ENCODE assay signal across 18 mouse cellular contexts in genomic region chr6:120790717-120791116, GRCm38 (mm10). TPM values are rescaled to one million over a fixed set of nuclear protein-coding genes. Genes with fewer than 3 reads are reported as not detected.
A peak's percentile ranks its signal among the peaks of the same experiment; 100 is the strongest.
DNase-seq lines count a peak whose midpoint lies in the region; ATAC-seq and TF ChIP-seq lines count a peak whose summit lies in the region.
"Had no signal": no experiment of that assay in that cellular context is flagged by ENCODE, and none has a peak within 500 bp of the region (broad histone marks: within the 10 kb centered on the region; RNA-seq: fewer than 3 reads in every experiment).

No protein-coding gene starts in this region.

- no peak for ATAC-seq in hindbrain, postnatal 0 days
- ATAC-seq in hindbrain, embryonic 16.5 days: no peak
- peak; percentile 69 for ATAC-seq in kidney, embryonic 16.5 days (ENCODE audit: low FRiP score, low TSS enrichment)
- no peak for ATAC-seq in liver, embryonic 15.5 days (ENCODE audit: insufficient read depth)
- no peak for ATAC-seq in liver, postnatal 0 days

- no peak overlapping the region for H3K27ac ChIP-seq in hindbrain, postnatal 0 days
- no peak overlapping the region for H3K27ac ChIP-seq in hindbrain, embryonic 16.5 days (ENCODE audit: low read depth, low read length)
- H3K27ac ChIP-seq in kidney, embryonic 16.5 days (ENCODE audit: low read length): no peak overlapping the region
- H3K27ac ChIP-seq in liver, embryonic 15.5 days (replicated peaks): peak overlapping the region; percentile 67
- H3K27ac ChIP-seq in liver, postnatal 0 days (ENCODE audit: low read depth): no peak overlapping the region
- H3K27ac ChIP-seq in limb, embryonic 10.5 days: 0 out of 2 replicates have a peak overlapping the region, but pooled peaks have one; percentile 36
- H3K27ac ChIP-seq: forebrain, embryonic 15.5 days; heart, embryonic 10.5 days; hindbrain, embryonic 12.5 days had no signal

- DNase-seq in hindbrain, postnatal 0 days (ENCODE audit: low spot score): peak; percentile 19
- no peak for DNase-seq in kidney, postnatal 36 days
- DNase-seq in liver, postnatal 0 days: no peak
- DNase-seq in limb, embryonic 10.5 days (ENCODE audit: low spot score): no peak
- no peak for DNase-seq in lung, postnatal 10 days
- DNase-seq: adrenal gland, postnatal 25 days; cerebellum, adult 2 months; cerebellum, postnatal 10 days; gastrocnemius, postnatal 10 days; heart, adult 18-20 months; heart, postnatal 10 days; heart, postnatal 4 days had no signal

- 69% methylated on average over 5 of the region's 5 CpGs for WGBS in hindbrain, postnatal 0 days
- WGBS in hindbrain, embryonic 16.5 days: 49% methylated on average over 5 of the region's 5 CpGs
- 49% methylated on average over 5 of the region's 5 CpGs for WGBS in kidney, embryonic 16.5 days
- WGBS in liver, embryonic 15.5 days (ENCODE audit: insufficient replicate concordance): 71% methylated on average over 5 of the region's 5 CpGs
- 83% methylated on average over 5 of the region's 5 CpGs for WGBS in liver, postnatal 0 days (ENCODE audit: insufficient replicate concordance)
- 54% methylated on average over 5 of the region's 5 CpGs for WGBS in limb, embryonic 10.5 days

- no peak overlapping the region for H3K4me3 ChIP-seq in hindbrain, postnatal 0 days (ENCODE audit: low read length)
- H3K4me3 ChIP-seq in hindbrain, embryonic 16.5 days (ENCODE audit: low read length): no peak overlapping the region
- no peak overlapping the region for H3K4me3 ChIP-seq in kidney, embryonic 16.5 days (ENCODE audit: low read length)
- H3K4me3 ChIP-seq in liver, embryonic 15.5 days (replicated peaks): no peak overlapping the region
- H3K4me3 ChIP-seq in liver, postnatal 0 days (ENCODE audit: low read depth, low read length): no peak overlapping the region
- H3K4me3 ChIP-seq in limb, embryonic 10.5 days: no peak overlapping the region
- H3K4me3 ChIP-seq: forebrain, embryonic 15.5 days; heart, embryonic 10.5 days; hindbrain, embryonic 12.5 days had no signal

- no peak for TF ChIP-seq CTCF in hindbrain, postnatal 0 days (IDR thresholded peaks at IDR 0.05; ENCODE audit: low read depth)
- no peak for TF ChIP-seq CTCF in liver, postnatal 0 days (IDR thresholded peaks at IDR 0.05; ENCODE audit: low read depth)

- no peak overlapping the region for H3K4me2 ChIP-seq in hindbrain, postnatal 0 days (ENCODE audit: low read depth, low read length)
- no peak overlapping the region for H3K4me2 ChIP-seq in hindbrain, embryonic 16.5 days (ENCODE audit: low read length)
- no peak overlapping the region for H3K4me2 ChIP-seq in kidney, embryonic 16.5 days (replicated peaks; ENCODE audit: low read depth, low read length)
- no peak overlapping the region for H3K4me2 ChIP-seq in liver, embryonic 15.5 days
- H3K4me2 ChIP-seq in liver, postnatal 0 days (ENCODE audit: low read depth, low read length): no peak overlapping the region
- H3K4me2 ChIP-seq: forebrain, embryonic 15.5 days; hindbrain, embryonic 12.5 days had no signal

- no peaks in the 10 kb centered on the region for H3K27me3 ChIP-seq in hindbrain, postnatal 0 days (ENCODE audit: insufficient read depth, low read length)
- no peaks in the 10 kb centered on the region for H3K27me3 ChIP-seq in hindbrain, embryonic 16.5 days (replicated peaks; ENCODE audit: control insufficient read depth, insufficient read depth, low read length)
- H3K27me3 ChIP-seq in kidney, embryonic 16.5 days (ENCODE audit: insufficient read depth, low read length): no peaks in the 10 kb centered on the region
- H3K27me3 ChIP-seq in liver, embryonic 15.5 days: no peaks in the 10 kb centered on the region
- H3K27me3 ChIP-seq in liver, postnatal 0 days (ENCODE audit: insufficient read depth, low read length): no peaks in the 10 kb centered on the region
- H3K27me3 ChIP-seq in limb, embryonic 10.5 days (ENCODE audit: low read depth, poor library complexity, severe bottlenecking): no peaks in the 10 kb centered on the region
- H3K27me3 ChIP-seq: forebrain, embryonic 15.5 days; hindbrain, embryonic 12.5 days had no signal

- no peak for TF ChIP-seq EP300 in liver, postnatal 0 days (IDR thresholded peaks at IDR 0.05; ENCODE audit: low read depth)

- H3K36me3 ChIP-seq in hindbrain, postnatal 0 days (ENCODE audit: insufficient read depth, low read length): peaks cover 34% of the 10 kb centered on the region
- peaks cover 29% of the 10 kb centered on the region for H3K36me3 ChIP-seq in hindbrain, embryonic 16.5 days (ENCODE audit: control insufficient read depth, insufficient read depth, low read length)
- peaks cover 38% of the 10 kb centered on the region for H3K36me3 ChIP-seq in kidney, embryonic 16.5 days (ENCODE audit: insufficient read depth, low read length)
- peaks cover 55% of the 10 kb centered on the region for H3K36me3 ChIP-seq in liver, embryonic 15.5 days (replicated peaks)
- H3K36me3 ChIP-seq in liver, postnatal 0 days (replicated peaks; ENCODE audit: insufficient read depth, low read length): peaks cover 49% of the 10 kb centered on the region
- H3K36me3 ChIP-seq in limb, embryonic 10.5 days: peaks cover 48% of the 10 kb centered on the region

- no peak overlapping the region for H3K9ac ChIP-seq in hindbrain, postnatal 0 days (replicated peaks; ENCODE audit: low read length)
- no peak overlapping the region for H3K9ac ChIP-seq in hindbrain, embryonic 16.5 days (ENCODE audit: low read depth, low read length)
- no peak overlapping the region for H3K9ac ChIP-seq in kidney, embryonic 16.5 days (replicated peaks; ENCODE audit: low read length)
- no peak overlapping the region for H3K9ac ChIP-seq in liver, embryonic 15.5 days
- H3K9ac ChIP-seq in liver, postnatal 0 days (replicated peaks): no peak overlapping the region
- H3K9ac ChIP-seq: forebrain, embryonic 15.5 days; hindbrain, embryonic 12.5 days had no signal

- no peaks in the 10 kb centered on the region for H3K9me3 ChIP-seq in hindbrain, postnatal 0 days (ENCODE audit: low read length)
- no peaks in the 10 kb centered on the region for H3K9me3 ChIP-seq in hindbrain, embryonic 16.5 days (ENCODE audit: control insufficient read depth, low read length)
- H3K9me3 ChIP-seq in kidney, embryonic 16.5 days (ENCODE audit: low read length): no peaks in the 10 kb centered on the region
- H3K9me3 ChIP-seq in liver, embryonic 15.5 days (replicated peaks): no peaks in the 10 kb centered on the region
- no peaks in the 10 kb centered on the region for H3K9me3 ChIP-seq in liver, postnatal 0 days (ENCODE audit: low read length)
- no peaks in the 10 kb centered on the region for H3K9me3 ChIP-seq in limb, embryonic 10.5 days (replicated peaks)
- H3K9me3 ChIP-seq: forebrain, embryonic 15.5 days; heart, embryonic 10.5 days; hindbrain, embryonic 12.5 days had no signal

- no peaks in the 10 kb centered on the region for H3K4me1 ChIP-seq in hindbrain, postnatal 0 days (ENCODE audit: insufficient read depth, low read length)
- no peaks in the 10 kb centered on the region for H3K4me1 ChIP-seq in hindbrain, embryonic 16.5 days (ENCODE audit: control insufficient read depth, insufficient read depth, low read depth, low read length)
- no peaks in the 10 kb centered on the region for H3K4me1 ChIP-seq in kidney, embryonic 16.5 days (ENCODE audit: insufficient read depth, low read length)
- peaks cover 59% of the 10 kb centered on the region for H3K4me1 ChIP-seq in liver, embryonic 15.5 days (replicated peaks)
- H3K4me1 ChIP-seq in liver, postnatal 0 days (ENCODE audit: insufficient read depth): peaks cover 2% of the 10 kb centered on the region
- peaks cover 9% of the 10 kb centered on the region for H3K4me1 ChIP-seq in limb, embryonic 10.5 days
- H3K4me1 ChIP-seq: forebrain, embryonic 15.5 days had no signal

RNA-seq across cellular contexts. Expression of gene Slc25a18, which starts 17.3 kb away (rescaled TPM):
- total RNA-seq in hindbrain, postnatal 0 days (2014; rRNA removed): 94.7 and 105 TPM in 2 replicates
- 53.8 and 54.1 TPM in 2 replicates for polyA plus RNA-seq in hindbrain, postnatal 0 days (2015; fragmentation: Nextera tagmentation; extraction: Ambion mirVana)
- 28.4 and 35.8 TPM in 2 replicates for polyA plus RNA-seq in hindbrain, embryonic 16.5 days (2015; fragmentation: Nextera tagmentation; extraction: Ambion mirVana)
- polyA plus RNA-seq in kidney, embryonic 16.5 days (2015; fragmentation: Nextera tagmentation; extraction: Ambion mirVana): 0.09 and 0.16 TPM in 2 replicates
- 0.07 and 0.09 TPM in 2 replicates for polyA plus RNA-seq in liver, embryonic 15.5 days (2015; fragmentation: Nextera tagmentation; extraction: Ambion mirVana)
- polyA plus RNA-seq in liver, postnatal 0 days (2015; fragmentation: Nextera tagmentation; extraction: Ambion mirVana): 0.05 TPM in 1 of 2 replicates, not detected in the other
- polyA plus RNA-seq in limb, embryonic 10.5 days (2016; fragmentation: Nextera tagmentation; extraction: Ambion mirVana): 0.08 and 0.19 TPM in 2 replicates

RNA-seq across cellular contexts. Expression of gene Atp6v1e1, which starts 31.9 kb away (rescaled TPM):
- 201 and 205 TPM in 2 replicates for total RNA-seq in hindbrain, postnatal 0 days (2014; rRNA removed)
- polyA plus RNA-seq in hindbrain, postnatal 0 days (2015; fragmentation: Nextera tagmentation; extraction: Ambion mirVana): 329 and 344 TPM in 2 replicates
- 290 and 313 TPM in 2 replicates for polyA plus RNA-seq in hindbrain, embryonic 16.5 days (2015; fragmentation: Nextera tagmentation; extraction: Ambion mirVana)
- polyA plus RNA-seq in kidney, embryonic 16.5 days (2015; fragmentation: Nextera tagmentation; extraction: Ambion mirVana): 176 and 188 TPM in 2 replicates
- 155 and 157 TPM in 2 replicates for polyA plus RNA-seq in liver, embryonic 15.5 days (2015; fragmentation: Nextera tagmentation; extraction: Ambion mirVana)
- 193 and 199 TPM in 2 replicates for polyA plus RNA-seq in liver, postnatal 0 days (2015; fragmentation: Nextera tagmentation; extraction: Ambion mirVana)
- 99.9 and 112 TPM in 2 replicates for polyA plus RNA-seq in limb, embryonic 10.5 days (2016; fragmentation: Nextera tagmentation; extraction: Ambion mirVana)

RNA-seq across cellular contexts. Expression of gene Bcl2l13, which starts 45.3 kb away (rescaled TPM):
- total RNA-seq in hindbrain, postnatal 0 days (2014; rRNA removed): 41.0 and 177 TPM in 2 replicates
- 25.5 and 27.6 TPM in 2 replicates for polyA plus RNA-seq in hindbrain, postnatal 0 days (2015; fragmentation: Nextera tagmentation; extraction: Ambion mirVana)
- polyA plus RNA-seq in hindbrain, embryonic 16.5 days (2015; fragmentation: Nextera tagmentation; extraction: Ambion mirVana): 27.2 and 27.3 TPM in 2 replicates
- 35.7 TPM in 2 replicates for polyA plus RNA-seq in kidney, embryonic 16.5 days (2015; fragmentation: Nextera tagmentation; extraction: Ambion mirVana)
- polyA plus RNA-seq in liver, embryonic 15.5 days (2015; fragmentation: Nextera tagmentation; extraction: Ambion mirVana): 34.3 and 34.4 TPM in 2 replicates
- 18.4 and 20.4 TPM in 2 replicates for polyA plus RNA-seq in liver, postnatal 0 days (2015; fragmentation: Nextera tagmentation; extraction: Ambion mirVana)
- 45.5 and 49.9 TPM in 2 replicates for polyA plus RNA-seq in limb, embryonic 10.5 days (2016; fragmentation: Nextera tagmentation; extraction: Ambion mirVana)

Comparison
In these comparisons a context has a peak if more than half of its experiments do, and no peak if none do; other contexts are left out.
1. H3K27ac ChIP-seq: peak in liver, embryonic 15.5 days (single experiment) and limb, embryonic 10.5 days (single experiment); none in hindbrain, postnatal 0 days (single experiment), hindbrain, embryonic 16.5 days (single experiment), kidney, embryonic 16.5 days (single experiment) and liver, postnatal 0 days (single experiment).
2. RNA of gene Slc25a18, which starts 17.3 kb away (polyA plus RNA-seq): 53.8 to 54.1 TPM in hindbrain, postnatal 0 days and 28.4 to 35.8 TPM in hindbrain, embryonic 16.5 days; 0.08 to 0.19 TPM in limb, embryonic 10.5 days, 0.09 to 0.16 TPM in kidney, embryonic 16.5 days, 0.07 to 0.09 TPM in liver, embryonic 15.5 days and 0.05 TPM in liver, postnatal 0 days; every median in the first group is over 10 times any median in the second.